Mouse (Mus musculus): ENCODE measurements around the gene Rmnd5b.
"Not testable (repeated sequence)": the region's sequence is repeated elsewhere in the genome, so short reads cannot be mapped to it uniquely, and the experiment has no call there.

Gene Rmnd5b

GRCm38 (mm10) chr11:51621776-51622175 lies 13.9 kb downstream of the Rmnd5b start:
- no peak for DNase-seq (ENCODE audit: low read depth, low spot score)

GRCm38 (mm10) chr11:51620084-51620483 lies 15.6 kb downstream of the Rmnd5b start:
- DNase-seq (ENCODE audit: low read depth, low spot score): no peak

GRCm38 (mm10) chr11:51619409-51620060 lies 16.2 kb downstream of the Rmnd5b start, which contains the start of gene Nhp2:
Gene Nhp2 (plus strand): TSS chr11:51619735.
- DNase-seq (ENCODE audit: low read depth, low spot score): peak; percentile 98

GRCm38 (mm10) chr11:51618894-51619408 lies 16.7 kb downstream of the Rmnd5b start:
- DNase-seq (ENCODE audit: low read depth, low spot score): no peak

GRCm38 (mm10) chr11:51617693-51618092 lies 18.0 kb downstream of the Rmnd5b start:
- DNase-seq (ENCODE audit: low read depth, low spot score): peak; percentile 81

- DNase-seq (ENCODE audit: low read depth, low spot score): not testable (repeated sequence)
Observed at GRCm38 (mm10) chr11:51616113-51616512, 19.6 kb downstream of the Rmnd5b start.

- DNase-seq (ENCODE audit: low read depth, low spot score): peak; percentile 90
Observed at GRCm38 (mm10) chr11:51615601-51616000, 20.1 kb downstream of the Rmnd5b start.

GRCm38 (mm10) chr11:51615129-51615528 lies 20.6 kb downstream of the Rmnd5b start:
- DNase-seq (ENCODE audit: low read depth, low spot score): no peak

- no peak for DNase-seq (ENCODE audit: low read depth, low spot score)
Observed at GRCm38 (mm10) chr11:51614256-51614655, 21.4 kb downstream of the Rmnd5b start.

GRCm38 (mm10) chr11:51609940-51610339 lies 25.8 kb downstream of the Rmnd5b start:
- not testable (repeated sequence) for DNase-seq (ENCODE audit: low read depth, low spot score)

- DNase-seq (ENCODE audit: low read depth, low spot score): no peak
Observed at GRCm38 (mm10) chr11:51609266-51609909, 26.3 kb downstream of the Rmnd5b start.

- DNase-seq (ENCODE audit: low read depth, low spot score): no peak
Observed at GRCm38 (mm10) chr11:51607096-51607738, 28.5 kb downstream of the Rmnd5b start.

- DNase-seq (ENCODE audit: low read depth, low spot score): peak; percentile 98
Observed at GRCm38 (mm10) chr11:51606447-51607095, 29.1 kb downstream of the Rmnd5b start, which contains the start of gene Hnrnpab. Gene Hnrnpab (minus strand): TSS chr11:51606847.

GRCm38 (mm10) chr11:51605602-51606446 lies 29.9 kb downstream of the Rmnd5b start:
- DNase-seq (ENCODE audit: low read depth, low spot score): peak; percentile 87

- no peak for DNase-seq (ENCODE audit: low read depth, low spot score)
Observed at GRCm38 (mm10) chr11:51602253-51602652, 33.4 kb downstream of the Rmnd5b start.

GRCm38 (mm10) chr11:51597553-51597952 lies 38.1 kb downstream of the Rmnd5b start:
- no peak for DNase-seq (ENCODE audit: low read depth, low spot score)

- peak; percentile 61 for DNase-seq (ENCODE audit: low read depth, low spot score)
Observed at GRCm38 (mm10) chr11:51595459-51596083, 40.1 kb downstream of the Rmnd5b start.

- DNase-seq (ENCODE audit: low read depth, low spot score): peak; percentile 43
Observed at GRCm38 (mm10) chr11:51594715-51595350, 40.9 kb downstream of the Rmnd5b start.

- no peak for DNase-seq (ENCODE audit: low read depth, low spot score)
Observed at GRCm38 (mm10) chr11:51593849-51594248, 41.8 kb downstream of the Rmnd5b start.

GRCm38 (mm10) chr11:51593368-51593767 lies 42.3 kb downstream of the Rmnd5b start:
- no peak for DNase-seq (ENCODE audit: low read depth, low spot score)
